Mouse (Mus musculus) liver, embryonic 14.5 days (tissue): Measurements from ENCODE around the gene Tceal7.

Experiments
- CTCF ChIP-seq: IDR thresholded peaks from 2 replicates; pipeline ENCODE4 v1.5.1; 2016; ENCODE audit warnings: antibody characterized with exemption, low read depth, control low read depth
- EP300 ChIP-seq: IDR thresholded peaks from 2 replicates; pipeline ENCODE4 v1.6.1; 2016; ENCODE audit warnings: antibody characterized with exemption, low read depth

DNA sequence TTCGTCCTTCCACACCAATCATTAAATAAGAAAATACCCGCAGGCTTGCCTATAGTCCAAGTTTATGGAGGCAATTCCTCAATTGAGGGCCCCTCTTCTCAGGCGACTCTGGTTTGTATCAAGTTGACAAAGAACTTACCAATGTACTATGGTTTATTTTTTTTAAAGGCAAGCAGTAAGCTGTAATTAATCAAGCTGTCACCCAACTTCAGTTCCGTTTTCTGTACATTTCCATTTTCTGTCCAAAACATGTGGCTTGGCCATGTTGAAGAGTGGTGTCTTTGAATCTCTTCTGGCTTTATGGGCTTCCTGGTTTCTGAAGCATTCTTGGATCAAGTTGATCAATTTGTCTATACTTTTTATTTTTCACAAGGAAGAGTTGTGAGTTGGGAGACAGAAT lies 53.6 kb downstream of the Tceal7 start:
- TF ChIP-seq CTCF, result no peak
- TF ChIP-seq EP300, result no peak
